Mouse (Mus musculus) MEL (cell line): ENCODE data around the gene Nsd1. TPM values are rescaled to one million over a fixed set of nuclear protein-coding genes. Genes with fewer than 3 reads are reported as not detected.

ENCODE experiments used
- DNase-seq: peaks from one replicate; pipeline ENCODE4 v3.0.0; 2011; ENCODE audit warnings: low read depth, low spot score
- H3K27ac ChIP-seq: 2 replicates; pipeline ENCODE4 v1.5.1; 2012; ENCODE audit warnings: low read depth, mild to moderate bottlenecking, control low read depth, low read length, moderate library complexity; ENCODE audit not compliant: control insufficient read depth
- H3K27me3 ChIP-seq, 2 experiments: fragments of 150-350 bp in 1 of 2; sonication (generic) in 1 of 2; 2 replicates each; pipeline ENCODE4 v1.6.1; 2012; ENCODE audit warnings: low read length in 2 of 2, mild to moderate bottlenecking in 2 of 2, improper control_type of control experiment in 1 of 2, moderate library complexity in 1 of 2; ENCODE audit not compliant: insufficient read depth in 2 of 2, control insufficient read depth in 1 of 2
- H3K36me3 ChIP-seq, 2 experiments: 2 replicates each; pipeline ENCODE4 v1.6.1; 2012 to 2014; ENCODE audit warnings: low read length in 2 of 2, improper control_type of control experiment in 1 of 2, inconsistent platforms in 1 of 2, mild to moderate bottlenecking in 1 of 2; ENCODE audit not compliant: insufficient read depth in 2 of 2, control insufficient read depth in 1 of 2
- H3K4me1 ChIP-seq, 2 experiments: fragments of 150-350 bp in 1 of 2; sonication (generic) in 1 of 2; 2 replicates each; pipeline ENCODE4 v1.6.1; 2012; ENCODE audit warnings: low read length in 2 of 2, improper control_type of control experiment in 1 of 2, mild to moderate bottlenecking in 1 of 2; ENCODE audit not compliant: insufficient read depth in 2 of 2, control insufficient read depth in 1 of 2
- H3K4me3 ChIP-seq, 2 experiments: fragments of 150-350 bp in 1 of 2; sonication (generic) in 1 of 2; 2 replicates each; pipeline ENCODE4 v1.5.1; 2012; ENCODE audit warnings: low read depth in 2 of 2, low read length in 2 of 2, mild to moderate bottlenecking in 2 of 2, moderate library complexity in 2 of 2, control low read depth in 1 of 2, improper control_type of control experiment in 1 of 2; ENCODE audit not compliant: control insufficient read depth in 1 of 2, insufficient read depth in 1 of 2
- H3K79me2 ChIP-seq: 2 replicates; pipeline ENCODE4 v1.6.1; 2012; ENCODE audit warnings: mild to moderate bottlenecking, low read length, moderate library complexity; ENCODE audit not compliant: control insufficient read depth, poor library complexity, insufficient read depth
- H3K9ac ChIP-seq: 2 replicates; pipeline ENCODE4 v1.6.1; 2012; ENCODE audit warnings: low read depth, mild to moderate bottlenecking, control low read depth, low read length, moderate library complexity; ENCODE audit not compliant: control insufficient read depth, poor library complexity, severe bottlenecking
- H3K9me3 ChIP-seq: fragments of 150-350 bp; sonication (generic); replicated peaks from 2 replicates; pipeline ENCODE4 v1.6.1; 2012; ENCODE audit warnings: mild to moderate bottlenecking, low read length, improper control_type of control experiment, moderate library complexity; ENCODE audit not compliant: insufficient read depth
- CHD1 ChIP-seq: IDR thresholded peaks from 2 replicates; pipeline ENCODE4 v1.6.1; 2012; ENCODE audit warnings: low read depth, mild to moderate bottlenecking, inconsistent platforms, low read length, improper control_type of control experiment
- CHD2 ChIP-seq: IDR thresholded peaks from 2 replicates; pipeline ENCODE4 v1.6.1; 2011; ENCODE audit warnings: low read length, improper control_type of control experiment
- CTCF ChIP-seq, 3 experiments: IDR thresholded peaks in 2 of 3; conservative IDR thresholded peaks in 1 of 3; 2 replicates each; pipeline ENCODE4 v1.5.1; 2011 to 2012; ENCODE audit warnings: low read length in 3 of 3, low read depth in 2 of 3, mild to moderate bottlenecking in 2 of 3, improper control_type of control experiment in 1 of 3, inconsistent platforms in 1 of 3, mixed read lengths in 1 of 3, moderate library complexity in 1 of 3; ENCODE audit not compliant: control insufficient read depth in 1 of 3, insufficient read depth in 1 of 3, poor library complexity in 1 of 3, severe bottlenecking in 1 of 3
- EP300 ChIP-seq, 2 experiments: IDR thresholded peaks; 2 replicates each; pipeline ENCODE4 v1.6.1; 2011; ENCODE audit warnings: improper control_type of control experiment in 2 of 2, low read length in 2 of 2, low read depth in 1 of 2, mild to moderate bottlenecking in 1 of 2
- ETS1 ChIP-seq: IDR thresholded peaks from 2 replicates; pipeline ENCODE4 v1.6.1; 2012; ENCODE audit warnings: low read depth, mild to moderate bottlenecking, inconsistent platforms, low read length, improper control_type of control experiment, moderate library complexity
- GATA1 ChIP-seq: IDR thresholded peaks from 2 replicates; pipeline ENCODE4 v1.6.1; 2011; ENCODE audit warnings: low read depth, low read length, improper control_type of control experiment
- HCFC1 ChIP-seq: IDR thresholded peaks from 2 replicates; pipeline ENCODE4 v1.6.1; 2012; ENCODE audit warnings: low read depth, mild to moderate bottlenecking, inconsistent platforms, low read length, improper control_type of control experiment, moderate library complexity
- JUND ChIP-seq: IDR thresholded peaks from 2 replicates; pipeline ENCODE4 v1.6.1; 2011; ENCODE audit warnings: low read depth, mild to moderate bottlenecking, improper control_type of control experiment, low read length
- MAFK ChIP-seq: IDR thresholded peaks from 2 replicates; pipeline ENCODE4 v1.6.1; 2011; ENCODE audit warnings: low read depth, mild to moderate bottlenecking, low read length, improper control_type of control experiment, borderline replicate concordance
- MAX ChIP-seq: IDR thresholded peaks from 2 replicates; pipeline ENCODE4 v1.6.1; 2011; ENCODE audit warnings: low read length, improper control_type of control experiment
- MAZ ChIP-seq: IDR thresholded peaks from 2 replicates; pipeline ENCODE4 v1.6.1; 2012; ENCODE audit warnings: low read depth, mild to moderate bottlenecking, inconsistent platforms, low read length, improper control_type of control experiment
- MXI1 ChIP-seq: IDR thresholded peaks from 2 replicates; pipeline ENCODE4 v1.6.1; 2011; ENCODE audit warnings: mild to moderate bottlenecking, low read depth, low read length, improper control_type of control experiment
- MYC ChIP-seq: IDR thresholded peaks from 2 replicates; pipeline ENCODE4 v1.6.1; 2011; ENCODE audit warnings: low read depth, mild to moderate bottlenecking, low read length, improper control_type of control experiment, moderate library complexity
- NRF1 ChIP-seq: IDR thresholded peaks from 2 replicates; pipeline ENCODE4 v1.6.1; 2014; ENCODE audit warnings: low read depth, mild to moderate bottlenecking, inconsistent platforms, low read length, improper control_type of control experiment, moderate library complexity; ENCODE audit not compliant: poor library complexity, insufficient read depth, severe bottlenecking
- POLR2A ChIP-seq, 2 experiments: IDR thresholded peaks; 2 replicates each; pipeline ENCODE4 v1.6.1; 2011 to 2012; ENCODE audit warnings: low read length in 2 of 2, mild to moderate bottlenecking in 2 of 2, control low read depth in 1 of 2, improper control_type of control experiment in 1 of 2, low read depth in 1 of 2, moderate library complexity in 1 of 2; ENCODE audit not compliant: control insufficient read depth in 1 of 2, insufficient read depth in 1 of 2, poor library complexity in 1 of 2
- POLR2AphosphoS5 ChIP-seq: IDR thresholded peaks from 2 replicates; pipeline ENCODE4 v1.6.1; 2012; ENCODE audit warnings: low read depth, borderline replicate concordance, mild to moderate bottlenecking, inconsistent platforms, low read length, moderate library complexity, mixed read lengths
- SIN3A ChIP-seq: IDR thresholded peaks from 2 replicates; pipeline ENCODE4 v1.6.1; 2012; ENCODE audit warnings: low read length, improper control_type of control experiment, inconsistent platforms
- SMC3 ChIP-seq: IDR thresholded peaks from 2 replicates; pipeline ENCODE4 v1.6.1; 2011; ENCODE audit warnings: low read depth, low read length, improper control_type of control experiment
- TAL1 ChIP-seq: IDR thresholded peaks from 2 replicates; pipeline ENCODE4 v1.6.1; 2012; ENCODE audit warnings: mild to moderate bottlenecking, inconsistent platforms, low read length, moderate library complexity, mixed read lengths
- UBTF ChIP-seq: IDR thresholded peaks from 2 replicates; pipeline ENCODE4 v1.6.1; 2012; ENCODE audit warnings: low read depth, mild to moderate bottlenecking, inconsistent platforms, low read length, improper control_type of control experiment, moderate library complexity, borderline replicate concordance; ENCODE audit not compliant: insufficient read depth
- polyA plus RNA-seq, 2 experiments: library from polyadenylated mRNA; stranded (reverse) in 1 of 2; unstranded in 1 of 2; fragments of >175 nt in 1 of 2; fragments of >200 nt in 1 of 2; gene quantifications; 2 replicates each; pipeline versions ENCODE4 v1.2.1 to v1.2.4; 2012; ENCODE audit warnings: low replicate concordance in 2 of 2, low read depth in 1 of 2; ENCODE audit not compliant: insufficient read length in 2 of 2, insufficient read depth in 1 of 2, missing spikeins in 1 of 2
- total RNA-seq: library from RNA; depleted of rRNA; stranded (reverse); fragments of 300-350 nt; gene quantifications from 2 replicates; pipeline ENCODE4 v1.2.3, GENCODE M21; 2012

Nsd1 gene
- total and polyA plus RNA-seq, 3 experiments = 6.3 to 59.3 (median 10.0) TPM

DNA sequence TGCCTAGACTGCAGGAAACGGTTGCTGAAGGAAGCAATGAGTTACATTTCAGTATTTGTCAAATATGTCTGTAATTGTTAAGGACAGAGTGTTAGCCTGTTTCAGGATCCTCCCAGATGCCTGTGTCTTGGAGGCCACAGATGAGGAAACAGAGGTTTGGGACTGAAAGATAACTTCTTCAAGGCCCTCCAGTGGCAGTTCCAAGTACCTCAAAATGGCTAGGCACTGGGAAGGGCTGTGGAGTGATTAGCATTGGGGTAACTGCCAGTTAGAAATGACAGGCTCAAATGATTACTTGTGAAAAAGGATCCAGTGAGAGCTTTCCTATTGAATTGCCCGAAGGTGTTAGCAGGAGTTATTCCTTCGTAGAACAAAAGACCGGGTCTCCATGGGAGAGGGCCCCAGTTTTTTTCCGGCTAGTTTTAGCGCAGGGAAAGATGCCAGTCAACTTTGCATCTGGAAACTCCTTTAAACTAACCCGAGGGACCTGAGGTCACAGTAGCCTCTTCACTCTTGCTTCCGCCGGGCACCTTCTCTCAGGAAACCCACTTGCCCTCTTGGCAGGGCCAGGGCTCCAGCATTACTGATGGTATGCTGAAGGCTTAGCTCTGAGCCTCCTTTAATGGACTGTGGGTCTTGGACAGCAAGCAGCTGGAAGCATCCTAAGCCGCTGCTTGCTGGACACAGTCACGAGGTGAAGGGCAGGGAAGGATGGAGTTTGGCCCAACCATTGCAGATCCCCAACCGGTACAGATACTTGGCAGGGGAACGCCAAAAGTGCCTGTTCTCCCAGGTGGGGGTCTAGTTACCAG lies 539 bp upstream of the Nsd1 start:
- H3K79me2 ChIP-seq = peaks cover 5% of the 10 kb centered on the region
- H3K36me3 ChIP-seq = peaks cover 0 to 6% of the 10 kb centered on the region in 2 experiments; a peak in 2 of 4 replicates
- H3K4me1 ChIP-seq = peaks cover 0 to 10% of the 10 kb centered on the region in 2 experiments; a peak in 2 of 4 replicates
- H3K27ac ChIP-seq = no peak overlapping the region
- H3K4me3 ChIP-seq = no peak overlapping the region
- TF ChIP-seq CTCF (IDR thresholded peaks at IDR 0.05 in 2 of 3, conservative IDR thresholded peaks at IDR 0.05 in 1 of 3; ENCODE audit: control insufficient read depth in 1 of 3, insufficient read depth in 1 of 3, low read depth in 2 of 3, low read length in 3 of 3, poor library complexity in 1 of 3, severe bottlenecking in 1 of 3) = peak in 1 of 3 experiments; percentile 17; a peak in 1 of 6 replicates
- 0 out of 2 replicates have a peak, but pooled peaks have one; percentile 1 for TF ChIP-seq SMC3
- no peak for TF ChIP-seq MYC
- no peak for TF ChIP-seq TAL1
- no peak for TF ChIP-seq CHD1
- no peak for TF ChIP-seq GATA1
- no peak for TF ChIP-seq UBTF
- TF ChIP-seq JUND = no peak
- no peak for TF ChIP-seq SIN3A
- TF ChIP-seq EP300 (IDR thresholded peaks at IDR 0.05; ENCODE audit: low read depth in 1 of 2, low read length in 2 of 2) = 0 out of 4 replicates have a peak, but pooled peaks of 1 of the 2 experiments have one; percentile 18
- no peak for TF ChIP-seq MXI1
- TF ChIP-seq MAFK = no peak
- no peak for TF ChIP-seq POLR2AphosphoS5
- no peak for TF ChIP-seq POLR2A (IDR thresholded peaks at IDR 0.05; ENCODE audit: control insufficient read depth in 1 of 2, insufficient read depth in 1 of 2, low read depth in 1 of 2, low read length in 2 of 2, poor library complexity in 1 of 2)
- no peak for TF ChIP-seq HCFC1
- TF ChIP-seq CHD2 = no peak
- TF ChIP-seq MAX = no peak
- no peak for TF ChIP-seq ETS1
- no peak for TF ChIP-seq NRF1
- no peak for TF ChIP-seq MAZ
- no peaks in the 10 kb centered on the region for H3K9me3 ChIP-seq
- DNase-seq = peak; percentile 43
- no peaks in the 10 kb centered on the region for H3K27me3 ChIP-seq
- no peak overlapping the region for H3K9ac ChIP-seq
